Mouse (Mus musculus) yolk sac, embryonic 10.5 days (tissue): ENCODE results near the gene Tspan13.

Source experiments
- DNase-seq: peaks from one replicate; pipeline ENCODE4 v3.0.0-alpha.2; 2017; ENCODE audit warnings: low spot score

Gene Tspan13

DNA sequence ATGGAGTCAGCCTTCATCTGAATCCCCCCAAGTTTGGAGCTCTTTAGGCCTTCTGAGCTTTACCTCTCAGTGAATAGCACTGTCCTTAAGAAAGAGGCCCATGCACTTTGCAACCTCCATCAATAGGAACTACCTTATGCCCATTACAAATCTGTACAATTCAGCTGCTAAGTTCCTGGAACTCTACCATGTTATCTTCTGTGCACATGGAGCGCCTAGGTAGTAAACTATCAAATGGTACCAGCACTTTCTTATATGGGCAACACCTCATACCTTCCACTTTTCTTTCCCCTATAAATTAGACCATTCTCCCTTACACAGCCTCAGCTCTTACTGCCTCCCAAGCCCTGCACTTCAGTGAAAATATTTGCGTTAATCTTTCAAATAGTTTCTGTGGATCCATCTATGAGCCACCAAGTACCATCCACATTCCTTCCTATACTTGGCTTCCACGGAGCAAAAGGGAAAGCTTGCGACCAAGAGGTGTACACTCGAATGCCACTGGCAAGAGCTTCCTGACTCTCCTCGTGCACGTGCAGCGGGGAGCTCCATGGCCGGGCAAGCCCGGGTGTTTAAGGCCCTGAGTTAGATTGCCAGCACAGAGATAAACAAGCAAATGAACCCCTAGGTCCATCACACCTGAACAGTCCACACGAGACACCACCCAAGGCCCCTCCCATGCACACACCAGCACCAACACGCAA is 11.5 kb downstream of the Tspan13 start:
- DNase-seq = no peak

DNA sequence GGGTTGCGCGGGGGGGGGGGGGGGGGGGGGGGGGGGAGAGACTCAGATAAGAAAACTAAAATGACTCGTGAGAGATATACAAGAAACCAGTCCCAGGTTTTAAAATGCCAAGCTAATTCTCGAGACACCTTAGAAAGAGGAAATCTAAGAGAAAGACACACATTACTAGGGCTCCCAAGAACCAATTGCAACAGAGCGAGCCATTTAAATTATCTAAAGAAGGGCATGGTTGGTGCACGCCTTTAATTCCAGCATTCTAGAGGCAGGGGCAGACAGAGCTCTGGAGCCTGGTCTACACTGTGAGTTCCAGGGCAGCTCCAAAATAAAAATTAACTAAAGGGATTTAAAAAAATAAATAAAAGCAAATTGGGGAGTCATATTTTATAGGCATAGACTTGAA is 12.6 kb downstream of the Tspan13 start:
- DNase-seq = no peak

DNA sequence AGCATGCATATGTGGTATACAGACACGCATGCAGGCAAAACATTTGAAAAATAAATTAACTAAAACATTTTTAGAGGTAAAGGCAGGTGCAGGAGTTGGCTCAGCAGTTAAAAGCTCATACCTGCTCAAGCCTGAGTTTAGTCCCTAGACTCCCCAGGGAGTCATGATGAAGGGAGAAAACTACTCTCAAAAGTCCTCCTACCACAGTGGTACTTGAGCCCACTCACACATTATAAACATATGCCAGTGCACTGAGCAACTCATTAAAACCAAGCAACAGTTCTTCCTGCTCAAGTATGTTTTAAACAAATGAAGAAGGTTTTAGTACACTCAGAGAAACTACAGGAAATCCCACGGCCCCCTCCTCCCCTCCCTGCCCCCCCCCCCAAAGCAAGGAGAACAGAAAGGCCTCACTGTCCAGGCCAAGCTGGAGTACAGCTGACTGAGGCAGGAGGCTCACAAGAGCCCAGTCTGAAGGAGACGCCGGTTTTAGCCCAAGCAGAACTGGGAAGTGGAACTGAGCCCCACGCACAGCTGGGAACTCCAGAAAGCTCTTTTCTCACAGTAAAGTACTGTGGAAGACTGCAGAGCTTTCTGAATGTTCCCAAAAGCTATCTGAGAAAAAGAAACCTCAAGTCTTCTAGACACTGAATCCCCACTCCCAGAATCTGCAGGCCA is 13.2 kb downstream of the Tspan13 start:
- DNase-seq = no peak

DNA sequence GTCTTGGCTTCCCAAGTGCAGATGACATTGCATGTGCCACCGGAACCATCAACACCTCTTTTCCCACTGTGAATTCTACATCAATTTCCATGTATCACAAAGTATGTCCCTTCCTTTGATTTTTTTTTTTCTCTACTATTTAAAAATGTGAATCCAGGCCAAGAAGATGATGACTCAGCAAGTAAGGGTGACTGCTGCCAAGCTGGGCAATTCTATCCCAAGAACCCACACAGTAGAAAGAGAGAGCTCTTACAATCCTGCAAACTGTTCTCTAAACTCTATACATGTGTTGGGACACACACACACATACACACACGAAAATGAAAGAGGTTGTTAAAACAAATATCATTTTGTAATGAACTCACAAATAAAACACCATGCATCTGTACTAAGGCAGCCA is 15.1 kb downstream of the Tspan13 start:
- DNase-seq = no peak

DNA sequence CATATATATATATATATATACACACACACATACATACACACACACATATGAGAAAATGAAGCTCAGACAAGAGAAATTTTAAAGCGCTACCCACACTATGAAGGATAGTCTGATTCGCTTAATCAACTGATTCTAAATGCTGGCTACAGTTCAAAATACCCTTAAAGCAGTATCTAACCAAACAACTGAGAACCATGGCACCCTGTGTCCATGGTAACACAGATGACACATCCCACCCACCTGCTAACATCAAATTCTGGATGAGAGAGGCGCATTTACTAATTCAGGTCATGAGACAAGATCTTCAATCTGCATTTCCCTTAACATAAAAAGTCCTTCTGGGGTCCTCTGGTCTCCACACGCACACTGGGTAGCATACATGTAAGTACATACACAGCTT is 16.2 kb downstream of the Tspan13 start:
- no peak for DNase-seq

DNA sequence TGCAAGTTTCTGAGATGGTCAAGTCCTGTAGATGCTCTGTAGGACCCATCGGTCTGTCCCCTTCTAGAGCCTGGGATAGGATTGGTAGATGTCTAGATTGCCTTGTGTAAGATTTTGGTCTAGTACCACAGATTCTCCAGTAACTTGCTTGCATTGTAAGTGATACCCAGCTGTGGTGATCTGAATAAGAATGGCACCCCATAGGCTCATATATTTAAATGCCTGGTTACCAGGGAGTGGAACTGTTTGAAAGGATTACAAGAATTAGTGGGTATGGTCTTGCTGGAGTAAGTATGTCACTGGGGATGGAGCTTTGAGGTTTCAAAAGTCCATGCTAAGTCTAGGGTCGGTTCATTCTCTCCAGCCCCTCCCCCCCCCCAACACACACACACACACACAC is 21.6 kb downstream of the Tspan13 start:
- DNase-seq = no peak

DNA sequence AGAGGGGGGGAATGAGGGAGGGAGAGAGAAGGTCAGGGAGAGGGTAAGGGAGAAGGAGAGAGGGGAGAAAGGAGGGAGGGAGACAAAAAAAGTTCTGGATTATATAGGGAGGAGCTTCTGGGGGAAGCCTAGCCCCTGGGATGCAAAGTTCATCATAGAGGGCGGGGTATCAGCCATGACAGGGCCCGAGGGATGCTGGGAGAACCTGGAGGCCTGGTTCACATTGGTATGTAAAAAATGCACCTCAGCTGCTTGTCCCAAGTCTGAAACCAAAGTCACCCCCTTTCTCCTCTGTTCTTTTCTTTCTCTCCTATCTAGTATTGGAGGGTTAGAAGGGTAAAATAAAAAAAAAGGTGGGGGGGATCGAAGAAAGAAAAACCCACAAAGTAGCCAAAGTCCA is 22.2 kb downstream of the Tspan13 start:
- no peak for DNase-seq

- DNase-seq = no peak
Measured at GRCm38 (mm10) chr12:36019572-36019971, 22.7 kb downstream of the Tspan13 start.

DNA sequence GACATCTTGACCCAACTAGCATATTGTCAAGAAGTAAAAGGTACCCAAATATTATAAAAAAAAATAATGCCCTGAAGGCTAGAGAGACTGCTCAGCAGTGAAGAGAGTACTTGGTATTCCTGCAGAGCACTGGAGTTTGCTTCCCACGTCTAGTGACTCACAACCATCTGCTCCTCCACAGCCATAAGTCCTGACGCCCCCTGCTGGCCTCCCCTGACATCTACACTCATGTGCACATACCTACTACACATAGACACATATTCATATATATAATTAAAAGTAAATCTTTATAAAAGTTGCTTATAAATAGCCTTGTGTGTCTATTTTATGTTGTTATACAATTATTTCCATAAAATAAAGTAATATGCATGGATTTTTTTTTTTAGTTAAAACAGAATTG is 24.5 kb downstream of the Tspan13 start:
- DNase-seq = no peak

DNA sequence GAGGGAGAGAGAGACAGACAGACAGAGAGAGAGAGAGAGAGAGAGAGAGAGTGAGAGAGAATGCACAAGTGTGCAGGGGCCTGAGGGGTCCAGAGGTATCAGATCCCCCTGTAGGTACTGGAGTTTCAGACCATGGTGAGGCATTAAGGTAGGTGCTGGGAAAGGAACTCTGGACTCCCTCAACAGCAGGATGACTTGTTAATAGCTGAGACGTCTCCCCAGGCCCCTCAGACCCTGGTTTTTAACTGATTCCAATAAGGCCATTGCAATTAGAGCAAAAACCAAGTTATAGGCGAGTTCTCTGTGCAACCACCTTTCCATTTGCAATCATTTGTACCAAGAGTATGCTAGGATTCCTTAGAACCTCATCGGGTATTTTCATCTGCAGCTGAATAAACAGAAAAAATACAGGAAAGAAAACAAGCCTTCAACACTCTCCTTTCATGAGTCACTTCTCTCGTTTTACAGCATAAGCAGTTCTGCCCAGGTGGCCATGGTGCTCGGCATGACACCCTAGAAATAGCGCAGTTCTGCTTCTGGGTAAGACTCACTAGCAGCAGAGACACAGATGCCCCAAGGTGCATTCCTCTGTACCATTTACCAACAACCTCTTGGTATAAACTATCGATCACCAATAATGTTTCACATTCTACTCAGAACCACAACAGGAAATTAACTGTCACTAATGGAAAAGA is 28.9 kb downstream of the Tspan13 start:
- no peak for DNase-seq

DNA sequence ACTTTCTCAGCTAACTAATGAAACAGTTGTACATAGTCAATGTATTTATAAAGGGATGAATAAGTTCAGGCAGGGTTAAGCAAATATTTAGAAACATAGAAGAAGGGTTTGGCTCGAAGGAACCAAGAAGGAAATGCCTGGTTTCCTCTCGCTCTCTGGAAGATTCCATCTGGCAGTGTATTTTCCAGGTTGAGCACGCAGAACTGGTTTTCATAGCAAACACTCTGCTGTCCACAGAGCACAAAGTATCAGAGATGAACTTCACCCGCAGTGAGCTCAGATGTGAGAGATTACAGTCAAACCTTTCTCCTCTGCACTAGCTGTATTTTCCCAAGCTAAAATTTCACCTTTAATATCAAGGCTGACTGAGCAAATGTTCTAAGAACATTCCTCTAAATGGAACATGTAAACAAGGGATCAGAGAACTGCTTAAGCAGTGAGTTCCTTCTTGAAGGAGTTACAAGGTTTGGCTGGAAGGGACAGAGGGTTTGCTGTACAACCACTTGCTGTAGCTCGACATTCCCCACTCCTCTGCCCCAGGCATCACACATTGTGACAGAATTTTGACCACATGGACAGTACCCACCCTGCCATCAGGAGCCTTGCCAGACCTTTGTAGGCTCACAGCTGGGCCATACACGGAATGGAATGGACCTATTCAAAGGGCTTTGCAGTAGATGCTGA is 33.8 kb downstream of the Tspan13 start:
- DNase-seq = peak; percentile 43

DNA sequence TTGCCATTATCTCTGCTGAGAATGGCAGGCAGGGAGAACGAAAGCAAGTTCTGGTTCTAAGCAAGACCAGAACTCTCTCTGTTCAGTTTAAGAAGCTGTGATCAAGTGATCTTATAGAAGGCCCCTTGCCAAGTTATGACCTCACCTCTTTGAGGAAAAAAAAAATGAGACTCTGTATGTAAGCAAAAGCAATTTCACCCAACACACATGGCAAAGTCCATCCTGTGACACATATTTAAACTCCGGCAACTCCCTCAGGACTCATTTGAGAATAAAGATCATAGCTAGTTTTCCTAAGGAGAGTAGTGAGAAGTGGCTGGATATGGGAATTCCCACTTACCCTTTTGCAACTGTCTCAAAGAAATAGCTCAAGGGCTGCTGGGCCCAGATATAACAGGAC is 34.7 kb downstream of the Tspan13 start:
- no peak for DNase-seq

- peak; percentile 85 for DNase-seq
Measured at GRCm38 (mm10) chr12:36004714-36005113, 37.6 kb downstream of the Tspan13 start.

- no peak for DNase-seq
Measured at GRCm38 (mm10) chr12:35995799-35996198, 46.5 kb downstream of the Tspan13 start.

GRCm38 (mm10) chr12:35994098-35994497 is 48.2 kb downstream of the Tspan13 start:
- DNase-seq = no peak

DNA sequence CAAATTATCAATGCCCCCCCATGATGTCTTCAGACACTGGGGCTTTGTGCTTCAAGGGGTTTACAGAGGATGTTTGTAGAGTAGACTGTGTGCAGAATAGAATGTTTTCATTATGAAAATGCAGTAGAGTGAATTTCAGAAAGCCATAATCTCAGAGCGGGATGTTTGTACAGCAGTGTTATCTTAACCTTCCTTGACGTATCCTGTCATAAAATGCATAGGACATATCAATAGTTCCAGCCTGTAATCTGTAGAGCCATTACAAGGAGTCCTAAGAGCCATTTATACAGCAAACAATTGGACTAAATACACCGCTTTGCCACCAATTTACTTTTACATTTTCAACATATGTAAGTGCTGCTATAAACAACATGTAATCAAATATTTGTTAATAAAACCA is 48.7 kb downstream of the Tspan13 start:
- no peak for DNase-seq

DNA sequence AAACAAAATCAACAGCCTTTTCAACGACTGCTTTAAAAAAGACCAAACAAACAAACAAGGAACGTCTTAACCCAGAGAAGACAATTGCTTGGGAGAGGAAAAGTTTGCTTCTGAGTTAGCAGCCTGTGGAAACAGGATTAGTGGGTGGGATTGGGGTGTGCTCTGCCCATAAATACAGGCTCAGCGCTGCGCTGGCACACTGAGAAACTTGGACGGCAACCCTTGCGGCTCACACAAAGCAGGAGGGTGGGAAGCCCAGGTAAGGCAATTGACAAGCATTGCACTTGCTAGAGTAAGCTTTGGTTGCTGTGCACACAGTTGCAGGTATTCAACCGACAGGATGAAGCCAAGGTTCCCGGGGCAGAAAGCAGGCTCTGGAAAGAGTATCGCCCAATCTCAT is 49.6 kb downstream of the Tspan13 start, which contains the start of gene Agr2:
TSS of gene Agr2 (plus strand) at position 197 of the 400 bp plus-strand sequence.
- DNase-seq = no peak

- no peak for DNase-seq
Measured at GRCm38 (mm10) chr12:35984743-35985142, 57.6 kb downstream of the Tspan13 start.

- no peak for DNase-seq
Measured at GRCm38 (mm10) chr12:35983472-35983871, 58.8 kb downstream of the Tspan13 start.

- peak; percentile 22 for DNase-seq
Measured at GRCm38 (mm10) chr12:35981732-35982360, 60.5 kb downstream of the Tspan13 start.

DNA sequence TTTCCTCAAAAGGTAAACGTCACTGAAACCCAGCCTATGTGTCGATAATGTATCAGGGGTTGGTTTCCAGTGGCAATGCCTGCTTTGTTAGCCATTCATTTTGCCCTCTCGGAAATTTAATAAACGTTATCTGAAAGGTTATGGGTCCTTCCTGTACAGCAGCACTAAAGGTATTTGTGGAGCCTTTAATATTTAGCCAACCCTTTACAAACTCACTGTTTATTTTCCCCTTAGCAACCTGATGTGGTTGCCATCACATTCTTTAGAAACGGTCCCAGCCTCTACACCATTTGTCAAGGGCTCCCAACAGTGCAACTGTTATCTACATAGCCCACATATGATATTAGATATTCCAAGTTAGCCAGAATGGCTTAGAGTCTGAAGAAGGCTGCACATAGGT is 62.7 kb downstream of the Tspan13 start:
- no peak for DNase-seq

- DNase-seq = no peak
Measured at GRCm38 (mm10) chr12:35977633-35978246, 64.6 kb downstream of the Tspan13 start.
